Mouse (Mus musculus): ENCODE measurements at regions not wholly inside any gene's neighbourhood (a gene's known extent, or its start where the extent isn't known, plus 50 kb on each side); places are given as distances from the start of the nearest gene placed in this dataset.

GRCm38 (mm10) chr6:94911836-94912235 lies 205.2 kb upstream of the Kbtbd8 start:
- DNase-seq (ENCODE audit: low read depth, low spot score), result no peak

GRCm38 (mm10) chr6:94911374-94911773 lies 205.7 kb upstream of the Kbtbd8 start:
- DNase-seq (ENCODE audit: low read depth, low spot score), result no peak

- no peak for DNase-seq (ENCODE audit: low read depth, low spot score)
These were observed 200.9 kb upstream of the Lrig1 start for GRCm38 (mm10) chr6:94900862-94901261.

GRCm38 (mm10) chr6:94898881-94899280 lies 198.9 kb upstream of the Lrig1 start:
- no peak for DNase-seq (ENCODE audit: low read depth, low spot score)

- no peak for DNase-seq (ENCODE audit: low read depth, low spot score)
These were observed 190.2 kb upstream of the Lrig1 start for GRCm38 (mm10) chr6:94890165-94890564.

- DNase-seq (ENCODE audit: low read depth, low spot score), result no peak
These were observed 189.3 kb upstream of the Lrig1 start for GRCm38 (mm10) chr6:94889271-94889670.

- no peak for DNase-seq (ENCODE audit: low read depth, low spot score)
These were observed 181.2 kb upstream of the Lrig1 start for GRCm38 (mm10) chr6:94881139-94881538.

- DNase-seq (ENCODE audit: low read depth, low spot score), result no peak
These were observed 175.9 kb upstream of the Lrig1 start for GRCm38 (mm10) chr6:94875841-94876240.

GRCm38 (mm10) chr6:94875065-94875464 lies 175.1 kb upstream of the Lrig1 start:
- no peak for DNase-seq (ENCODE audit: low read depth, low spot score)

- no peak for DNase-seq (ENCODE audit: low read depth, low spot score)
These were observed 174.5 kb upstream of the Lrig1 start for GRCm38 (mm10) chr6:94874415-94874814.

GRCm38 (mm10) chr6:94867952-94868351 lies 168.0 kb upstream of the Lrig1 start:
- DNase-seq (ENCODE audit: low read depth, low spot score), result no peak

- no peak for DNase-seq (ENCODE audit: low read depth, low spot score)
These were observed 165.5 kb upstream of the Lrig1 start for GRCm38 (mm10) chr6:94865498-94865897.

- DNase-seq (ENCODE audit: low read depth, low spot score), result no peak
These were observed 158.2 kb upstream of the Lrig1 start for GRCm38 (mm10) chr6:94858121-94858621.

- DNase-seq (ENCODE audit: low read depth, low spot score), result no peak
These were observed 150.2 kb upstream of the Lrig1 start for GRCm38 (mm10) chr6:94850121-94850520.

- DNase-seq (ENCODE audit: low read depth, low spot score), result no peak
These were observed 149.6 kb upstream of the Lrig1 start for GRCm38 (mm10) chr6:94849533-94849932.

- peak; percentile 36 for DNase-seq (ENCODE audit: low read depth, low spot score)
These were observed 148.5 kb upstream of the Lrig1 start for GRCm38 (mm10) chr6:94848437-94848836.

- no peak for DNase-seq (ENCODE audit: low read depth, low spot score)
These were observed 145.9 kb upstream of the Lrig1 start for GRCm38 (mm10) chr6:94845821-94846220.

- DNase-seq (ENCODE audit: low read depth, low spot score), result no peak
These were observed 142.9 kb upstream of the Lrig1 start for GRCm38 (mm10) chr6:94842856-94843255.

GRCm38 (mm10) chr6:94841881-94842280 lies 141.9 kb upstream of the Lrig1 start:
- no peak for DNase-seq (ENCODE audit: low read depth, low spot score)

- DNase-seq (ENCODE audit: low read depth, low spot score), result no peak
These were observed 135.8 kb upstream of the Lrig1 start for GRCm38 (mm10) chr6:94835742-94836141.

- DNase-seq (ENCODE audit: low read depth, low spot score), result no peak
These were observed 134.6 kb upstream of the Lrig1 start for GRCm38 (mm10) chr6:94834551-94834950.

GRCm38 (mm10) chr6:94830801-94831200 lies 130.8 kb upstream of the Lrig1 start:
- no peak for DNase-seq (ENCODE audit: low read depth, low spot score)

GRCm38 (mm10) chr6:94829246-94829645 lies 129.3 kb upstream of the Lrig1 start:
- peak; percentile 28 for DNase-seq (ENCODE audit: low read depth, low spot score)

- DNase-seq (ENCODE audit: low read depth, low spot score), result peak; percentile 32
These were observed 126.7 kb upstream of the Lrig1 start for GRCm38 (mm10) chr6:94826656-94827055.

All from telencephalon, adult 2 months (tissue).